Mouse (Mus musculus): ENCODE data around the gene Tmco5.

GRCm38 (mm10) chr2:116923684-116924083 lies 45.2 kb downstream of the Tmco5 start:
- TF ChIP-seq CTCF (IDR thresholded peaks at IDR 0.05; ENCODE audit: extremely low read depth, insufficient read length, insufficient replicate concordance, low read depth, low read length) = no peak
- TF ChIP-seq POLR2A (IDR thresholded peaks at IDR 0.05; ENCODE audit: low read depth, low read length) = no peak

Measured in small intestine, adult 2 months (tissue).